Mouse (Mus musculus): ENCODE measurements around the gene Cox8b. TPM values are rescaled to one million over a fixed set of nuclear protein-coding genes. Genes with fewer than 3 reads are reported as not detected.
A peak's percentile ranks its signal among the peaks of the same experiment; 100 is the strongest.

Gene Cox8b
- polyA plus RNA-seq, 1 experiment from 2014 or later = 92.1 TPM

- DNase-seq (ENCODE audit: low spot score) (no peak), ATAC-seq (ENCODE audit: low read depth) (no peak)
- no peak overlapping the region for H3K27ac ChIP-seq (replicated peaks; ENCODE audit: low read depth, low read length)
- H3K36me3 ChIP-seq (ENCODE audit: control insufficient read depth, insufficient read depth, low read length) = no peaks in the 10 kb centered on the region
- no peaks in the 10 kb centered on the region for H3K27me3 ChIP-seq (replicated peaks; ENCODE audit: control insufficient read depth, insufficient read depth, low read length)
- no peaks in the 10 kb centered on the region for H3K9me3 ChIP-seq (ENCODE audit: control insufficient read depth, low read length)
- H3K4me2 ChIP-seq (ENCODE audit: low read depth, low read length) = no peak overlapping the region
- H3K4me3 ChIP-seq (ENCODE audit: low read depth, low read length) = no peak overlapping the region
- 79% methylated on average over 7 of the region's 7 CpGs for WGBS
- H3K9ac ChIP-seq (ENCODE audit: low read depth, low read length) = no peak overlapping the region
- no peaks in the 10 kb centered on the region for H3K4me1 ChIP-seq (ENCODE audit: control insufficient read depth, insufficient read depth, low read length)
Measured at GRCm38 (mm10) chr7:140907697-140908096, 7.5 kb upstream of the Cox8b start.

GRCm38 (mm10) chr7:140907131-140907530 lies 6.9 kb upstream of the Cox8b start:
- H3K9ac ChIP-seq (ENCODE audit: low read depth, low read length) = no peak overlapping the region
- H3K4me2 ChIP-seq (ENCODE audit: low read depth, low read length) = no peak overlapping the region
- H3K9me3 ChIP-seq (ENCODE audit: control insufficient read depth, low read length) = no peaks in the 10 kb centered on the region
- H3K27ac ChIP-seq (replicated peaks; ENCODE audit: low read depth, low read length) = no peak overlapping the region
- no peaks in the 10 kb centered on the region for H3K4me1 ChIP-seq (ENCODE audit: control insufficient read depth, insufficient read depth, low read length)
- H3K27me3 ChIP-seq (replicated peaks; ENCODE audit: control insufficient read depth, insufficient read depth, low read length) = no peaks in the 10 kb centered on the region
- WGBS = 79% methylated on average over 13 of the region's 13 CpGs
- ATAC-seq (ENCODE audit: low read depth) (no peak), DNase-seq (ENCODE audit: low spot score) (no peak)
- H3K4me3 ChIP-seq (ENCODE audit: low read depth, low read length) = no peak overlapping the region
- no peaks in the 10 kb centered on the region for H3K36me3 ChIP-seq (ENCODE audit: control insufficient read depth, insufficient read depth, low read length)

- H3K9ac ChIP-seq (ENCODE audit: low read depth, low read length) = no peak overlapping the region
- H3K4me3 ChIP-seq (ENCODE audit: low read depth, low read length) = no peak overlapping the region
- 73% methylated on average over 2 of the region's 2 CpGs for WGBS
- no peak overlapping the region for H3K27ac ChIP-seq (replicated peaks; ENCODE audit: low read depth, low read length)
- no peaks in the 10 kb centered on the region for H3K9me3 ChIP-seq (ENCODE audit: control insufficient read depth, low read length)
- ATAC-seq (ENCODE audit: low read depth) (no peak), DNase-seq (ENCODE audit: low spot score) (no peak)
- H3K27me3 ChIP-seq (replicated peaks; ENCODE audit: control insufficient read depth, insufficient read depth, low read length) = no peaks in the 10 kb centered on the region
- H3K4me2 ChIP-seq (ENCODE audit: low read depth, low read length) = no peak overlapping the region
- H3K36me3 ChIP-seq (ENCODE audit: control insufficient read depth, insufficient read depth, low read length) = no peaks in the 10 kb centered on the region
- no peaks in the 10 kb centered on the region for H3K4me1 ChIP-seq (ENCODE audit: control insufficient read depth, insufficient read depth, low read length)
Measured at GRCm38 (mm10) chr7:140905642-140906081, 5.4 kb upstream of the Cox8b start.

- peak; percentile 31 for ATAC-seq (ENCODE audit: low read depth)
- WGBS = 19% methylated on average over 13 of the region's 13 CpGs
Measured at GRCm38 (mm10) chr7:140903212-140903611, 3.0 kb upstream of the Cox8b start.

GRCm38 (mm10) chr7:140902036-140902875 lies 2.0 kb upstream of the Cox8b start:
- no peak overlapping the region for H3K27ac ChIP-seq (replicated peaks; ENCODE audit: low read depth, low read length)
- no peak overlapping the region for H3K4me3 ChIP-seq (ENCODE audit: low read depth, low read length)
- peak overlapping the region; percentile 48 for H3K9ac ChIP-seq (ENCODE audit: low read depth, low read length)
- 55% methylated on average over 15 of the region's 15 CpGs for WGBS
- ATAC-seq (ENCODE audit: low read depth) (peak; percentile 59; the same call in 1 of the 2 replicates), DNase-seq (ENCODE audit: low spot score) (peak; percentile 30)
- H3K4me1 ChIP-seq (ENCODE audit: control insufficient read depth, insufficient read depth, low read length) = no peaks in the 10 kb centered on the region
- H3K27me3 ChIP-seq (replicated peaks; ENCODE audit: control insufficient read depth, insufficient read depth, low read length) = no peaks in the 10 kb centered on the region
- no peak overlapping the region for H3K4me2 ChIP-seq (ENCODE audit: low read depth, low read length)
- H3K36me3 ChIP-seq (ENCODE audit: control insufficient read depth, insufficient read depth, low read length) = peaks cover 22% of the 10 kb centered on the region
- H3K9me3 ChIP-seq (ENCODE audit: control insufficient read depth, low read length) = no peaks in the 10 kb centered on the region

More at GRCm38 (mm10) chr7:140903212-140903611, 3.0 kb upstream of the Cox8b start:
- Histone ChIP-seq H3K4me1 (ENCODE audit: control insufficient read depth, insufficient read depth, low read length) (no peaks in the 10 kb centered on the region), H3K9me3 (ENCODE audit: control insufficient read depth, low read length) (no peaks in the 10 kb centered on the region), H3K27ac (replicated peaks; ENCODE audit: low read depth, low read length) (no peak overlapping the region), H3K27me3 (replicated peaks; ENCODE audit: control insufficient read depth, insufficient read depth, low read length) (no peaks in the 10 kb centered on the region), H3K9ac (ENCODE audit: low read depth, low read length) (no peak overlapping the region; the same call in 1 of the 2 replicates), H3K4me3 (ENCODE audit: low read depth, low read length) (no peak overlapping the region), H3K36me3 (ENCODE audit: control insufficient read depth, insufficient read depth, low read length) (peaks cover 13% of the 10 kb centered on the region), H3K4me2 (ENCODE audit: low read depth, low read length) (no peak overlapping the region)
- peak; percentile 60 for DNase-seq (ENCODE audit: low spot score)

GRCm38 (mm10) chr7:140899121-140899520 lies 1.1 kb downstream of the Cox8b start:
- no peak for ATAC-seq (ENCODE audit: low read depth)
- no peaks in the 10 kb centered on the region for H3K27me3 ChIP-seq (replicated peaks; ENCODE audit: control insufficient read depth, insufficient read depth, low read length)
- H3K4me2 ChIP-seq (ENCODE audit: low read depth, low read length) = no peak overlapping the region
- H3K9ac ChIP-seq (ENCODE audit: low read depth, low read length) = no peak overlapping the region
- H3K4me1 ChIP-seq (ENCODE audit: control insufficient read depth, insufficient read depth, low read length) = no peaks in the 10 kb centered on the region
- H3K27ac ChIP-seq (replicated peaks; ENCODE audit: low read depth, low read length) = no peak overlapping the region
- peaks cover 48% of the 10 kb centered on the region for H3K36me3 ChIP-seq (ENCODE audit: control insufficient read depth, insufficient read depth, low read length)
- WGBS = 85% methylated on average over 3 of the region's 3 CpGs
- no peaks in the 10 kb centered on the region for H3K9me3 ChIP-seq (ENCODE audit: control insufficient read depth, low read length)
- H3K4me3 ChIP-seq (ENCODE audit: low read depth, low read length) = no peak overlapping the region
- no peak for DNase-seq (ENCODE audit: low spot score)

- no peaks in the 10 kb centered on the region for H3K27me3 ChIP-seq (replicated peaks; ENCODE audit: control insufficient read depth, insufficient read depth, low read length)
- no peak overlapping the region for H3K9ac ChIP-seq (ENCODE audit: low read depth, low read length)
- H3K4me3 ChIP-seq (ENCODE audit: low read depth, low read length) = no peak overlapping the region
- WGBS = 77% methylated on average over 7 of the region's 7 CpGs
- H3K4me1 ChIP-seq (ENCODE audit: control insufficient read depth, insufficient read depth, low read length) = no peaks in the 10 kb centered on the region
- ATAC-seq (ENCODE audit: low read depth) (peak; percentile 53; the same call in 1 of the 2 replicates), DNase-seq (ENCODE audit: low spot score) (peak; percentile 26)
- peaks cover 59% of the 10 kb centered on the region for H3K36me3 ChIP-seq (ENCODE audit: control insufficient read depth, insufficient read depth, low read length)
- no peak overlapping the region for H3K27ac ChIP-seq (replicated peaks; ENCODE audit: low read depth, low read length)
- H3K9me3 ChIP-seq (ENCODE audit: control insufficient read depth, low read length) = no peaks in the 10 kb centered on the region
- no peak overlapping the region for H3K4me2 ChIP-seq (ENCODE audit: low read depth, low read length)
Measured at GRCm38 (mm10) chr7:140897863-140898262, 2.4 kb downstream of the Cox8b start.

- WGBS = 98% methylated on average over 3 of the region's 3 CpGs
- H3K9me3 ChIP-seq (ENCODE audit: control insufficient read depth, low read length) = no peaks in the 10 kb centered on the region
- no peak overlapping the region for H3K9ac ChIP-seq (ENCODE audit: low read depth, low read length)
- ATAC-seq (ENCODE audit: low read depth) = no peak
- no peak overlapping the region for H3K27ac ChIP-seq (replicated peaks; ENCODE audit: low read depth, low read length)
- no peak for DNase-seq (ENCODE audit: low spot score)
- no peak overlapping the region for H3K4me3 ChIP-seq (ENCODE audit: low read depth, low read length)
- no peak overlapping the region for H3K4me2 ChIP-seq (ENCODE audit: low read depth, low read length)
- no peaks in the 10 kb centered on the region for H3K4me1 ChIP-seq (ENCODE audit: control insufficient read depth, insufficient read depth, low read length)
- H3K27me3 ChIP-seq (replicated peaks; ENCODE audit: control insufficient read depth, insufficient read depth, low read length) = no peaks in the 10 kb centered on the region
- peaks cover 78% of the 10 kb centered on the region for H3K36me3 ChIP-seq (ENCODE audit: control insufficient read depth, insufficient read depth, low read length)
Measured at GRCm38 (mm10) chr7:140894611-140895010, 5.6 kb downstream of the Cox8b start.

GRCm38 (mm10) chr7:140894031-140894430 lies 6.2 kb downstream of the Cox8b start:
- no peak for DNase-seq (ENCODE audit: low spot score)
- Histone ChIP-seq H3K27ac (replicated peaks; ENCODE audit: low read depth, low read length) (no peak overlapping the region), H3K36me3 (ENCODE audit: control insufficient read depth, insufficient read depth, low read length) (peaks cover 79% of the 10 kb centered on the region), H3K9ac (ENCODE audit: low read depth, low read length) (no peak overlapping the region), H3K4me1 (ENCODE audit: control insufficient read depth, insufficient read depth, low read length) (no peaks in the 10 kb centered on the region), H3K27me3 (replicated peaks; ENCODE audit: control insufficient read depth, insufficient read depth, low read length) (no peaks in the 10 kb centered on the region), H3K9me3 (ENCODE audit: control insufficient read depth, low read length) (no peaks in the 10 kb centered on the region), H3K4me3 (ENCODE audit: low read depth, low read length) (no peak overlapping the region), H3K4me2 (ENCODE audit: low read depth, low read length) (no peak overlapping the region)
- no peak for ATAC-seq (ENCODE audit: low read depth)
- 86% methylated on average over 7 of the region's 7 CpGs for WGBS

All from embryonic facial prominence, embryonic 14.5 days (tissue).